Mouse (Mus musculus) embryonic facial prominence, embryonic 11.5 days (tissue): ENCODE data around the gene Klhdc8a. TPM values are rescaled to one million over a fixed set of nuclear protein-coding genes. Genes with fewer than 3 reads are reported as not detected.
A peak's percentile ranks its signal among the peaks of the same experiment; 100 is the strongest.

Source experiments
- ATAC-seq: fragments of 200-750 bp; cut with Nextera tagmentation; replicated peaks from 2 replicates; pipeline ENCODE4 v1.8.0; 2017; ENCODE audit warnings: low read depth; ENCODE audit not compliant: insufficient number of reproducible peaks, low FRiP score, low TSS enrichment
- DNase-seq: peaks from one replicate; pipeline ENCODE4 v3.0.0-alpha.2; 2015; ENCODE audit warnings: low spot score
- H3K27ac ChIP-seq: fragments of 300-500 bp; sonication (generic); replicated peaks from 2 replicates; pipeline ENCODE4 v1.5.1; 2014; ENCODE audit warnings: mild to moderate bottlenecking, low read depth, low read length, control low read depth
- H3K27me3 ChIP-seq: fragments of 300-500 bp; sonication (generic); 2 replicates; pipeline ENCODE4 v1.6.1; 2014; ENCODE audit warnings: mild to moderate bottlenecking, low read length, moderate library complexity, mixed read lengths; ENCODE audit not compliant: control insufficient read depth, insufficient read depth
- H3K36me3 ChIP-seq: fragments of 300-500 bp; sonication (generic); replicated peaks from 2 replicates; pipeline ENCODE4 v1.6.1; 2014; ENCODE audit warnings: low read depth, mild to moderate bottlenecking, low read length, moderate library complexity, mixed read lengths; ENCODE audit not compliant: control insufficient read depth, insufficient read depth
- H3K4me1 ChIP-seq: fragments of 300-500 bp; sonication (generic); 2 replicates; pipeline ENCODE4 v1.6.1; 2014; ENCODE audit warnings: low read length, mixed read lengths; ENCODE audit not compliant: control insufficient read depth, insufficient read depth
- H3K4me2 ChIP-seq: fragments of 300-500 bp; sonication (generic); 2 replicates; pipeline ENCODE4 v1.6.1; 2014; ENCODE audit warnings: low read depth, mild to moderate bottlenecking, control low read depth, low read length, moderate library complexity
- H3K4me3 ChIP-seq: fragments of 300-500 bp; sonication (generic); 2 replicates; pipeline ENCODE4 v1.5.1; 2014; ENCODE audit warnings: low read depth, low read length, control low read depth
- H3K9ac ChIP-seq: fragments of 300-500 bp; sonication (generic); replicated peaks from 2 replicates; pipeline ENCODE4 v1.6.1; 2014; ENCODE audit warnings: mild to moderate bottlenecking, control low read depth, low read length
- H3K9me3 ChIP-seq: fragments of 300-500 bp; sonication (generic); replicated peaks from 2 replicates; pipeline ENCODE4 v1.6.1; 2016; ENCODE audit warnings: mild to moderate bottlenecking, low read length, inconsistent platforms, mixed read lengths; ENCODE audit not compliant: control insufficient read depth
- WGBS: fragments of 180-500 bp; shearing (Covaris S2); extraction: QIAGEN DNeasy Blood & Tissue Kit; methylation state at CpG from one replicate; pipeline ENCODE4 v1.1.7; 2014; 5-methylcytosine and 5-hydroxymethylcytosine counted together
- polyA plus RNA-seq: library from polyadenylated mRNA; unstranded; fragments of >200 nt; fragmentation: Nextera tagmentation; extraction: Ambion mirVana; gene quantifications from 2 replicates; pipeline ENCODE4 v1.2.1, GENCODE M21; 2014

Gene Klhdc8a
- polyA plus RNA-seq, 1 experiment from 2014 or later: 0.66 TPM

- no peak overlapping the region for H3K27ac ChIP-seq
- no peak overlapping the region for H3K4me3 ChIP-seq
- ATAC-seq: no peak
- H3K36me3 ChIP-seq: no peaks in the 10 kb centered on the region
- no peak overlapping the region for H3K4me2 ChIP-seq
- no peak overlapping the region for H3K9ac ChIP-seq
- no peaks in the 10 kb centered on the region for H3K27me3 ChIP-seq
- no peaks in the 10 kb centered on the region for H3K9me3 ChIP-seq
- DNase-seq: no peak
- 0 out of 2 replicates have a peak, but pooled peaks cover 2% of the 10 kb centered on the region for H3K4me1 ChIP-seq
- 97% methylated on average over 4 of the region's 4 CpGs for WGBS
These were observed 52.6 kb downstream of the Klhdc8a start for GRCm38 (mm10) chr1:132351058-132351457.

- no peaks in the 10 kb centered on the region for H3K27me3 ChIP-seq
- no peak for ATAC-seq
- H3K4me1 ChIP-seq: 0 out of 2 replicates have a peak, but pooled peaks cover 2% of the 10 kb centered on the region
- DNase-seq: no peak
- H3K27ac ChIP-seq: no peak overlapping the region
- no peaks in the 10 kb centered on the region; the same call in 1 of the 2 replicates for H3K36me3 ChIP-seq
- H3K9me3 ChIP-seq: no peaks in the 10 kb centered on the region
- 73% methylated on average over 5 of the region's 5 CpGs for WGBS
- H3K4me3 ChIP-seq: no peak overlapping the region
- no peak overlapping the region for H3K9ac ChIP-seq
- H3K4me2 ChIP-seq: no peak overlapping the region
These were observed 55.0 kb downstream of the Klhdc8a start for GRCm38 (mm10) chr1:132353389-132353788.

- H3K9ac ChIP-seq: no peak overlapping the region
- no peaks in the 10 kb centered on the region; the same call in none of the 2 replicates for H3K36me3 ChIP-seq
- H3K27ac ChIP-seq: no peak overlapping the region
- WGBS: 81% methylated on average over 9 of the region's 9 CpGs
- no peaks in the 10 kb centered on the region for H3K9me3 ChIP-seq
- H3K27me3 ChIP-seq: no peaks in the 10 kb centered on the region
- no peak for DNase-seq
- 0 out of 2 replicates have a peak, but pooled peaks cover 2% of the 10 kb centered on the region for H3K4me1 ChIP-seq
- no peak overlapping the region for H3K4me3 ChIP-seq
- ATAC-seq: no peak
- no peak overlapping the region for H3K4me2 ChIP-seq
These were observed 55.8 kb downstream of the Klhdc8a start for GRCm38 (mm10) chr1:132354234-132354633.

GRCm38 (mm10) chr1:132355162-132355601 lies 56.8 kb downstream of the Klhdc8a start:
- DNase-seq: no peak
- peak overlapping the region; percentile 22; the same call in 1 of the 2 replicates for H3K9ac ChIP-seq
- no peaks in the 10 kb centered on the region for H3K9me3 ChIP-seq
- no peak overlapping the region for H3K27ac ChIP-seq
- H3K27me3 ChIP-seq: no peaks in the 10 kb centered on the region
- no peaks in the 10 kb centered on the region; the same call in none of the 2 replicates for H3K36me3 ChIP-seq
- WGBS: 43% methylated on average over 6 of the region's 6 CpGs
- ATAC-seq: no peak
- H3K4me2 ChIP-seq: no peak overlapping the region
- 0 out of 2 replicates have a peak, but pooled peaks cover 2% of the 10 kb centered on the region for H3K4me1 ChIP-seq
- no peak overlapping the region for H3K4me3 ChIP-seq

DNA sequence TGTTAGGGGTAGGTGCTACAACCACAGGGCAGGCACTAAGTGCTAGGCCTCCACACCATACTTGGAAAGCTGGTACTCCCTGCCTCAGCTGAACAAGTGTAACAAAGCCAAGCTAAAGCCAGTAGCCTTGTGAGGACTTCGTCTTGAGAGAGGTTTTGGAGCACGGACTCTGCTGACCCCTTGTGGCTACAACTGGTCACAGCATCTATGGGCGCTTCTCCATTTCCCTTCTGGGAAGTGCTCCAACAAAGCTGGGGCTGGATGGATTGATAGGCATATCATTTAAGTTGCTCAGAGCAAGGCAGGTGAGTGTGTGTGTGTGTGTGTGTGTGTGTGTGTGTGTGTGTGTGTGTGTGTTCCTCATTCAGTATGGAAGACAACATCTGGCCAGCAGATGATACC lies 57.4 kb downstream of the Klhdc8a start:
- H3K27ac ChIP-seq: no peak overlapping the region
- H3K27me3 ChIP-seq: no peaks in the 10 kb centered on the region
- H3K4me2 ChIP-seq: no peak overlapping the region
- 4% methylated on average over 3 of the region's 3 CpGs for WGBS
- ATAC-seq (peak; percentile 72; the same call in 1 of the 2 replicates), DNase-seq (peak; percentile 93)
- no peak overlapping the region for H3K4me3 ChIP-seq
- H3K4me1 ChIP-seq: 0 out of 2 replicates have a peak, but pooled peaks cover 2% of the 10 kb centered on the region
- no peaks in the 10 kb centered on the region; the same call in none of the 2 replicates for H3K36me3 ChIP-seq
- no peaks in the 10 kb centered on the region for H3K9me3 ChIP-seq
- no peak overlapping the region for H3K9ac ChIP-seq

DNA sequence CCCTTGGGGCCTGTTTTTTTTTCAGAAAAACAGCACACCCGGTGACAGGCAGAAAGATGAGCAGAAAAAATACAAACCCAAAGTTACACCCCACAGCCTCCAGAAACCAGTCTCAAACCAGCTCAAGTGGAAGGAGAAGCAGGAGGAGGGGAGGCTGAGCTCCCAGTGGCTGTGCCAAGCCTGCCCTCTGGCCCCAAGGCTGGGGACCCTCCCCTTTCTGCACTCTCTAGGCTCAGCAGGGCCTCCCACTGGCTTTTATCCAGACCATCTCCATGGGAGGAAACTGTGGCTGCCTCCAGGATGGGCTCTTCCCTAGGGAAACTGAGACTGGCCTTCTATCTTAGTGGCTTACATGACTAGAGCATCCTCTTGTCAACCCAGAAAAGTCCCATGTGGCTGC lies 58.4 kb downstream of the Klhdc8a start:
- no peaks in the 10 kb centered on the region for H3K9me3 ChIP-seq
- no peaks in the 10 kb centered on the region; the same call in none of the 2 replicates for H3K36me3 ChIP-seq
- H3K9ac ChIP-seq: no peak overlapping the region
- H3K4me1 ChIP-seq: 0 out of 2 replicates have a peak, but pooled peaks cover 2% of the 10 kb centered on the region
- no peak overlapping the region for H3K27ac ChIP-seq
- no peak for ATAC-seq
- no peak overlapping the region for H3K4me2 ChIP-seq
- WGBS: 73% methylated on average over 1 of the region's 1 CpGs
- DNase-seq: no peak
- no peak overlapping the region for H3K4me3 ChIP-seq
- H3K27me3 ChIP-seq: no peaks in the 10 kb centered on the region

Other genes with a start within 250 kb of the Klhdc8a start
- 8.1 and 9.0 TPM in 2 replicates for gene Mfsd4a, start 230.6 kb upstream of the Klhdc8a start, polyA plus RNA-seq
- gene Cdk18, start 158.9 kb upstream of the Klhdc8a start, polyA plus RNA-seq: 1.6 and 2.3 TPM in 2 replicates
- gene Lemd1, start 107.2 kb upstream of the Klhdc8a start, polyA plus RNA-seq: 1.1 and 3.4 TPM in 2 replicates
- gene AC124108.1, start 107.2 kb upstream of the Klhdc8a start, polyA plus RNA-seq: 0.65 and 0.99 TPM in 2 replicates
- gene Gm10188, start 68.9 kb upstream of the Klhdc8a start, polyA plus RNA-seq: not detected in 2 replicates
- 9.1 and 10.8 TPM in 2 replicates for gene Nuak2, start 17.5 kb downstream of the Klhdc8a start, polyA plus RNA-seq
- 6.8 and 8.0 TPM in 2 replicates for gene Tmcc2, start 92.7 kb downstream of the Klhdc8a start, polyA plus RNA-seq
- 11.9 and 13.7 TPM in 2 replicates for gene Dstyk, start 118.9 kb downstream of the Klhdc8a start, polyA plus RNA-seq
- 59.7 and 64.1 TPM in 2 replicates for gene Rbbp5, start 178.7 kb downstream of the Klhdc8a start, polyA plus RNA-seq
- gene Tmem81, start 207.6 kb downstream of the Klhdc8a start, polyA plus RNA-seq: 0.88 and 1.3 TPM in 2 replicates
- 7.6 and 11.0 TPM in 2 replicates for gene Cntn2, start 244.6 kb downstream of the Klhdc8a start, polyA plus RNA-seq